Mouse (Mus musculus) midbrain, embryonic 12.5 days (tissue): Measurements from ENCODE around the gene Serp1. TPM values are rescaled to one million over a fixed set of nuclear protein-coding genes. Genes with fewer than 3 reads are reported as not detected.

Experiments used
- ATAC-seq: fragments of 200-750 bp; cut with Nextera tagmentation; 2 replicates; pipeline ENCODE4 v1.8.0; 2017; ENCODE audit warnings: low read depth, moderate TSS enrichment, moderate library complexity; ENCODE audit not compliant: low FRiP score
- H3K27ac ChIP-seq: fragments of 300-500 bp; sonication (generic); replicated peaks from 2 replicates; pipeline ENCODE4 v1.5.1; 2016; ENCODE audit warnings: mild to moderate bottlenecking
- H3K27me3 ChIP-seq: fragments of 300-500 bp; sonication (generic); 2 replicates; pipeline ENCODE4 v1.6.1; 2016; ENCODE audit warnings: mild to moderate bottlenecking
- H3K36me3 ChIP-seq: fragments of 300-500 bp; sonication (generic); 2 replicates; pipeline ENCODE4 v1.6.1; 2016
- H3K4me1 ChIP-seq: fragments of 300-500 bp; sonication (generic); 2 replicates; pipeline ENCODE4 v1.6.1; 2016
- H3K4me2 ChIP-seq: fragments of 300-500 bp; sonication (generic); replicated peaks from 2 replicates; pipeline ENCODE4 v1.6.1; 2016; ENCODE audit warnings: mild to moderate bottlenecking, moderate library complexity
- H3K4me3 ChIP-seq: fragments of 300-500 bp; sonication (generic); 2 replicates; pipeline ENCODE4 v1.5.1; 2016; ENCODE audit warnings: mild to moderate bottlenecking
- H3K9ac ChIP-seq: fragments of 300-500 bp; sonication (generic); replicated peaks from 2 replicates; pipeline ENCODE4 v1.6.1; 2016; ENCODE audit warnings: mild to moderate bottlenecking, moderate library complexity
- H3K9me3 ChIP-seq: fragments of 300-500 bp; sonication (generic); 2 replicates; pipeline ENCODE4 v1.6.1; 2016; ENCODE audit warnings: mild to moderate bottlenecking
- WGBS: fragments of 180-500 bp; shearing (Covaris S2); methylation state at CpG from one replicate; pipeline ENCODE4 v1.1.7; 2016; 5-methylcytosine and 5-hydroxymethylcytosine counted together
- polyA plus RNA-seq: library from polyadenylated mRNA; unstranded; fragments of >200 nt; fragmentation: Nextera tagmentation; extraction: Ambion mirVana; gene quantifications from 2 replicates; pipeline ENCODE4 v1.2.1, GENCODE M21; 2016

Serp1 gene
- polyA plus RNA-seq, result 111 and 118 TPM in 2 replicates

GRCm38 (mm10) chr3:58525652-58526407, at the start of gene Serp1, which contains the start of gene Eif2a:
Gene Serp1, minus strand, starts transcription at chr3:58525892.
Gene Eif2a, plus strand, starts transcription at chr3:58525821.
- under 1% methylated on average over 57 of the region's 57 CpGs for WGBS
- no peaks in the 10 kb centered on the region for H3K9me3 ChIP-seq

DNA sequence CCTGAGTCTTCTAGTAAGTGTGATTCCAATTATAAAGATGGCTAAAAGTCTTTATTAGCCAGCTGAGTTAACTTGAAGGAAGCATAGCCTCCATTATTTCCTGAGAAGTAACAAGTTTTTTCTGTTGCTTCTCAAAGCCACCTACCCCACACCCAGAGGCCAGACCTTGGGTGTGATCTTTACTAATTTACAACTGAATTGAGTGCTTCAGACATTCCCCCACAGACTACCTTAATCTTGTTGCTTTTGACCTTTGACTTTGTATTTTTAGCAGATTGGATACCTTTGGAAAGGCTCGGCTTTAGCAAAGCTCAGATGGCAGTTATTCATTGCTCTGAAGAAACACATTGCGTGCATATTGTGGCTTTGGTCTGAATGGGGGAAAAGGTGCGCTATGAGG, 45.1 kb upstream of the Serp1 start:
- no peak overlapping the region for H3K4me2 ChIP-seq
- no peaks in the 10 kb centered on the region for H3K36me3 ChIP-seq
- 85% methylated on average over 3 of the region's 3 CpGs for WGBS
- H3K27me3 ChIP-seq, result no peaks in the 10 kb centered on the region
- no peak for ATAC-seq
- H3K9ac ChIP-seq, result no peak overlapping the region
- no peak overlapping the region for H3K27ac ChIP-seq
- H3K9me3 ChIP-seq, result no peaks in the 10 kb centered on the region
- H3K4me1 ChIP-seq, result peaks cover 1% of the 10 kb centered on the region; the same call in 1 of the 2 replicates
- H3K4me3 ChIP-seq, result no peak overlapping the region

More at GRCm38 (mm10) chr3:58525652-58526407, at the start of gene Serp1, which contains the start of gene Eif2a:
- Histone ChIP-seq H3K4me2 (peak within 1 kb of the TSS; percentile 84), H3K4me1 (peaks cover 16% of the 10 kb centered on the region), H3K27ac (peak within 1 kb of the TSS; percentile 93), H3K27me3 (no peaks in the 10 kb centered on the region), H3K9ac (peak within 1 kb of the TSS; percentile 93), H3K36me3 (peaks cover 22% of the 10 kb centered on the region), H3K4me3 (peak within 1 kb of the TSS; percentile 94)
- ATAC-seq, result peak; percentile 99

DNA sequence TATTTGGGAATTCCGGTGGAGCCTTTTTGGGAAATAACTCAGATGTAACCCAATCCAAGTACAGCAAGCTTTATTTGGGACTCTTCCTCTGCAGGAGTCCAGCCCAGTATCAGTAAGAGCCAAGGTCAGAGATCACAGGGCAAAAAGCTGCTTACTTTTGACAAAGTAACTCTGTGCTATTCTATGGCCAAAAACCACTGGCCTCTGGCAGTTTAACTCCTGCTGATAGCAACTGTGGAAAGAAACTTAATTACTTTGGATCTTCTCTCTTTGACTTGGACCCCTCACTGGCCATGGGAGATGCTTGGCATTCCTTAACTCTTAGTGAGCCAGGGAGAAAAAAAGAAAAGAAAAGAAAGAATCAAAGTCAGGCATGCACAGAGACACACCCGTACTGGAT, 35.7 kb upstream of the Serp1 start:
- Histone ChIP-seq H3K9me3 (no peaks in the 10 kb centered on the region), H3K27ac (no peak overlapping the region), H3K4me2 (no peak overlapping the region), H3K36me3 (peaks cover 17% of the 10 kb centered on the region), H3K4me3 (no peak overlapping the region), H3K9ac (no peak overlapping the region), H3K4me1 (no peaks in the 10 kb centered on the region), H3K27me3 (no peaks in the 10 kb centered on the region)
- WGBS, result 22% methylated on average over 2 of the region's 2 CpGs
- no peak for ATAC-seq

GRCm38 (mm10) chr3:58559887-58560286, 34.2 kb upstream of the Serp1 start:
- no peak overlapping the region for H3K4me3 ChIP-seq
- no peak overlapping the region for H3K9ac ChIP-seq
- peaks cover 32% of the 10 kb centered on the region for H3K36me3 ChIP-seq
- H3K4me1 ChIP-seq, result no peaks in the 10 kb centered on the region
- 23% methylated on average over 2 of the region's 2 CpGs for WGBS
- no peak overlapping the region for H3K27ac ChIP-seq
- H3K4me2 ChIP-seq, result no peak overlapping the region
- ATAC-seq, result no peak
- no peaks in the 10 kb centered on the region for H3K27me3 ChIP-seq
- no peaks in the 10 kb centered on the region for H3K9me3 ChIP-seq

- H3K9ac ChIP-seq, result no peak overlapping the region
- H3K9me3 ChIP-seq, result no peaks in the 10 kb centered on the region
- H3K4me3 ChIP-seq, result no peak overlapping the region
- no peak overlapping the region for H3K4me2 ChIP-seq
- no peaks in the 10 kb centered on the region for H3K27me3 ChIP-seq
- H3K4me1 ChIP-seq, result no peaks in the 10 kb centered on the region
- peaks cover 60% of the 10 kb centered on the region for H3K36me3 ChIP-seq
- 85% methylated on average over 7 of the region's 7 CpGs for whole genome bisulfite sequencing
- H3K27ac ChIP-seq, result no peak overlapping the region
- no peak for ATAC-seq
These were observed 31.0 kb upstream of the Serp1 start for GRCm38 (mm10) chr3:58556649-58557048.

DNA sequence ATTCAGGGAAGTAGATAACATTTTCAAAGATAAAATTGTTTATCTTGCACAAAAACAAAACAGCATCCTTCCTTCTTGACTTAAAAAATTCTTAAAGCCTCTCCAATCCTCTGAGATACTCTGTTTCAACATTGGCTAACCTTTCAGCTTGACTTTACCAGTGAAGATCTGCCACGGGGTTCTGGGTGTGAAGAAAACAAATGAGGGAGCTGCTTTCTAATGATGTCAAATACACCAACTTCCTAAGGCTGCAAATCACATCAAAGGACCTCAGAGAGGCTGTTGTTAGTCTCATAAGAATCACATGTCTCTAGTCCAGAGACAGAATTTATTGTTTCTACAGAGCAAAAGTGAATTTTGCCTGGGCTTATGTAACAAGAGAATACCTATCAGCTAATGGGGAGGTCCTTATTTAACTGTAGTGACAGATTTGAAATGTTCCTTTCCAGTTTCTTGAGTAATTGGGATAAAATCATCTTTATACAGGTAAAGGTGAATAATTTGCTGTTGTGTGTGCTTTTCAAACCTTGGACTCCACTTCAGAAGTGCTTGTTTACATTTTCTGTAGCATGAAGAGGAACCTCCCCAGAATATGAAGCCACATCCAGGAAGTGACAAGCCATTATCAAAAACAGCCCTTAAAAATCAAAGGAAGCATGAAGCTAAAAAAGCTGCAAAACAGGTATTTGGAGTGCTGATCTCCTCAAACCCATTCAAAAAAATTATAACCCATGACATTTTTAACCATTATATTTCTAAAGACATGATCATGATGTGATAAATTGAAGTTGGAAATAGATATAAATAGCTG, 26.5 kb upstream of the Serp1 start:
- no peak for ATAC-seq

DNA sequence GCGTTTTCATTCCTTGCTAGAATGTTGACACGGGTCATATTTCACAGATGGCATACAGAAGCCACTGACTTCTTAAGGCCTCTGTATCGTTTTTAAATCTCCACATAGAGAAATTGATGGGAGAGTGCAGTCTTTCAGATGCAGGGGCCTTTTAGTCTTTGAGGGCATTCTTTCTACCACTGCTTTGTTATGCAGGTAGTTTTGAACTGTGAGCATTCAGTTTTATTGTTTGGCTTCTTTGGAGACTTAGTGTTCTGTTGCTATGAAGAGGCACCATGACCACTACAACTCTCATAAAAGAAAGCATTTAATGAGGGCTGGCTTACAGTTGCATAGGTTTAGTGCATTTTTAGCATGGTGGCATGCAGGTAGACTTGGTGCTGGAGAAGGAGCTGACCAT, 10.9 kb upstream of the Serp1 start:
- H3K4me1 ChIP-seq, result no peaks in the 10 kb centered on the region
- no peak for ATAC-seq
- H3K4me3 ChIP-seq, result no peak overlapping the region
- H3K27ac ChIP-seq, result no peak overlapping the region
- H3K4me2 ChIP-seq, result no peak overlapping the region
- no peaks in the 10 kb centered on the region for H3K27me3 ChIP-seq
- H3K9me3 ChIP-seq, result no peaks in the 10 kb centered on the region
- peaks cover 51% of the 10 kb centered on the region for H3K36me3 ChIP-seq
- H3K9ac ChIP-seq, result no peak overlapping the region
- 94% methylated on average over 3 of the region's 3 CpGs for WGBS

More for the DNA sequence above, 26.5 kb upstream of the Serp1 start:
- no peak overlapping the region for H3K4me2 ChIP-seq
- 90% methylated on average over 1 of the region's 1 CpGs for WGBS
- H3K36me3 ChIP-seq, result peaks cover 77% of the 10 kb centered on the region
- no peak overlapping the region for H3K27ac ChIP-seq
- no peaks in the 10 kb centered on the region for H3K4me1 ChIP-seq
- no peak overlapping the region for H3K4me3 ChIP-seq
- H3K27me3 ChIP-seq, result no peaks in the 10 kb centered on the region
- no peak overlapping the region for H3K9ac ChIP-seq
- no peaks in the 10 kb centered on the region for H3K9me3 ChIP-seq

DNA sequence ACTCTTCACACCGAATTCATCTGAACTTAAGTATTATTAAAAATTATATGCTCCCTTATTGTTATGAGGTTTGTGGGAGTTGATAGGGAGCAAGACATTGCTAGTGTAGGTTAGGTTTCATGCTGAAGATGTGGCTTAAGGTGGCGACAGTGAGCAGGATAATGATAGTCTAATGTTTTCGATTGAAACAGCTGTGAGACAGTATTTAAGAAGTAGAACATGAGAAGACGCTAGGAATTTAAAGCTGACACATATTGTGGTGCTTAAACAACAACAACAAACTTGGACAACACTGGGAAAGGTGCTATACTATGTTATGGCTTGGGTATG, 681 bp upstream of the Serp1 start:
- Histone ChIP-seq H3K4me2 (peak overlapping the region; percentile 84), H3K9me3 (no peaks in the 10 kb centered on the region), H3K36me3 (peaks cover 21% of the 10 kb centered on the region), H3K4me1 (peaks cover 16% of the 10 kb centered on the region), H3K27ac (peak overlapping the region; percentile 93; the same call in 1 of the 2 replicates), H3K9ac (peak overlapping the region; percentile 93; the same call in 1 of the 2 replicates), H3K27me3 (no peaks in the 10 kb centered on the region), H3K4me3 (peak overlapping the region; percentile 94)
- 11% methylated on average over 4 of the region's 4 CpGs for WGBS
- ATAC-seq, result no peak

DNA sequence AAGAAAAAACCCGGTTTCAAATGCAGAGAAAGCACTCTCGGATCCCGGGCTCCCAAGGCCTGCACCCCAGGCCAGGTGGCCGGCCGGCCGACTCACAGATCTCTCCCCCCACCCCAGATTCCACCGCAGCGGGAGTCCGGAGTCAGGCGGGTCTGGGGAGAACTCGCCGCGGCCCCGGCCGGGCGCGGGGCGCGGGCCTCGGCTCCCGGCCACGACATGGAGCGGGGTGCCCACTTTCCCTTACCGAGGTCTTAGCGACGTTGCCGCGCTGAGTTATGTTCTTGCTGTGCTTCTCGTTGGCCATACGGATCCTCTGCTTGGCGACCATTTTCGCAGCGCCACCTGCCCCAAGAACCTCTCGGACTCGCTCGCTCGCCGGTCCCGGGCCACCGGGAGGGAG, 526 bp downstream of the Serp1 start:
- Histone ChIP-seq H3K4me1 (peaks cover 16% of the 10 kb centered on the region), H3K27ac (peak overlapping the region; percentile 93), H3K9ac (peak overlapping the region; percentile 93), H3K27me3 (no peaks in the 10 kb centered on the region), H3K4me3 (peak overlapping the region; percentile 94), H3K9me3 (no peaks in the 10 kb centered on the region), H3K4me2 (peak overlapping the region; percentile 84), H3K36me3 (peaks cover 22% of the 10 kb centered on the region)
- under 1% methylated on average over 40 of the region's 40 CpGs for WGBS
- ATAC-seq, result peak; percentile 68

DNA sequence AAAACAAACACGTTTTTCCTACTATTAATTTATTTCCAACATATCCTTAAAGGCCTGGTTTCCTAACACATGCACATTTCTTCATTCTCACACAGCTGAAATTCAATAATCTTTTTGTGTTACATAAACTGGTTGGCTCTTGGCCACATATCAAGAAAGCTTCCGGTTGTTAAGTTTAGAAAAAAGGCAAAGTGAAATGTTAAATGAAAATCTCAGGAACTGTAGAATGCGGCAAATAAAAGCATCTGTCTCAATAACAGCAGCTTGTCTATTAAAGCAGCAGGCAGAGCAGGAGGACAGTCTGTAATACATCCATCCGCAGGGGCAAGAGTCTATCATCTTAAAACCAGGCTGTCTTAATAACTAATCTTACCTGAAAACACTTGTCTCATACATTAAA, 1.4 kb downstream of the Serp1 start:
- WGBS, result 77% methylated on average over 4 of the region's 4 CpGs
- Histone ChIP-seq H3K27ac (no peak overlapping the region), H3K9me3 (no peaks in the 10 kb centered on the region), H3K4me2 (peak overlapping the region; percentile 84), H3K36me3 (peaks cover 22% of the 10 kb centered on the region), H3K4me1 (peaks cover 16% of the 10 kb centered on the region), H3K27me3 (no peaks in the 10 kb centered on the region), H3K9ac (peak overlapping the region; percentile 93; the same call in 1 of the 2 replicates), H3K4me3 (peak overlapping the region; percentile 94)
- ATAC-seq, result no peak

GRCm38 (mm10) chr3:58523386-58523785, 2.3 kb downstream of the Serp1 start:
- peaks cover 16% of the 10 kb centered on the region for H3K4me1 ChIP-seq
- no peak for ATAC-seq
- WGBS, result 97% methylated on average over 3 of the region's 3 CpGs
- peaks cover 22% of the 10 kb centered on the region for H3K36me3 ChIP-seq
- no peaks in the 10 kb centered on the region for H3K27me3 ChIP-seq
- no peaks in the 10 kb centered on the region for H3K9me3 ChIP-seq
- no peak overlapping the region for H3K4me2 ChIP-seq
- no peak overlapping the region for H3K27ac ChIP-seq
- no peak overlapping the region for H3K9ac ChIP-seq
- no peak overlapping the region for H3K4me3 ChIP-seq

- H3K9ac ChIP-seq, result no peak overlapping the region
- WGBS, result 87% methylated on average over 2 of the region's 2 CpGs
These were observed 4.3 kb downstream of the Serp1 start for GRCm38 (mm10) chr3:58521361-58521760.

More at GRCm38 (mm10) chr3:58521361-58521760, 4.3 kb downstream of the Serp1 start:
- peaks cover 9% of the 10 kb centered on the region for H3K4me1 ChIP-seq
- H3K27me3 ChIP-seq, result no peaks in the 10 kb centered on the region
- H3K4me3 ChIP-seq, result no peak overlapping the region
- no peak for ATAC-seq
- peaks cover 22% of the 10 kb centered on the region for H3K36me3 ChIP-seq
- H3K4me2 ChIP-seq, result no peak overlapping the region
- no peaks in the 10 kb centered on the region for H3K9me3 ChIP-seq
- no peak overlapping the region for H3K27ac ChIP-seq
